Mouse (Mus musculus) midbrain, embryonic 13.5 days (tissue): ENCODE measurements around the gene Pdx1. TPM values are rescaled to one million over a fixed set of nuclear protein-coding genes. Genes with fewer than 3 reads are reported as not detected.

Experiments
- ATAC-seq: fragments of 200-750 bp; cut with Nextera tagmentation; 2 replicates; pipeline ENCODE4 v1.8.0; 2017; ENCODE audit warnings: mild to moderate bottlenecking, moderate TSS enrichment, moderate library complexity
- H3K27ac ChIP-seq: fragments of 300-500 bp; sonication (generic); 2 replicates; pipeline ENCODE4 v1.5.1; 2015; ENCODE audit warnings: inconsistent platforms, mild to moderate bottlenecking, moderate library complexity
- H3K27me3 ChIP-seq: fragments of 300-500 bp; sonication (generic); 2 replicates; pipeline ENCODE4 v1.6.1; 2015; ENCODE audit warnings: mild to moderate bottlenecking, inconsistent platforms
- H3K36me3 ChIP-seq: fragments of 300-500 bp; sonication (generic); 2 replicates; pipeline ENCODE4 v1.6.1; 2015; ENCODE audit warnings: mild to moderate bottlenecking, inconsistent platforms
- H3K4me1 ChIP-seq: fragments of 300-500 bp; sonication (generic); replicated peaks from 2 replicates; pipeline ENCODE4 v1.6.1; 2015; ENCODE audit warnings: inconsistent platforms
- H3K4me2 ChIP-seq: fragments of 300-500 bp; sonication (generic); replicated peaks from 2 replicates; pipeline ENCODE4 v1.6.1; 2015; ENCODE audit warnings: moderate library complexity, mild to moderate bottlenecking, inconsistent platforms
- H3K4me3 ChIP-seq: fragments of 300-500 bp; sonication (generic); replicated peaks from 2 replicates; pipeline ENCODE4 v1.5.1; 2015; ENCODE audit warnings: mild to moderate bottlenecking, inconsistent platforms
- H3K9ac ChIP-seq: fragments of 300-500 bp; sonication (generic); replicated peaks from 2 replicates; pipeline ENCODE4 v1.6.1; 2015; ENCODE audit warnings: mild to moderate bottlenecking, inconsistent platforms
- H3K9me3 ChIP-seq: fragments of 300-500 bp; sonication (generic); 2 replicates; pipeline ENCODE4 v1.6.1; 2016; ENCODE audit warnings: mild to moderate bottlenecking, inconsistent platforms
- WGBS: fragments of 180-500 bp; shearing (Covaris S2); methylation state at CpG from one replicate; pipeline ENCODE4 v1.1.7; 2015; 5-methylcytosine and 5-hydroxymethylcytosine counted together
- polyA plus RNA-seq: library from polyadenylated mRNA; unstranded; fragments of >200 nt; fragmentation: Nextera tagmentation; extraction: Ambion mirVana; gene quantifications from 2 replicates; pipeline ENCODE4 v1.2.1, GENCODE M21; 2015

Gene Pdx1
- polyA plus RNA-seq, 1 experiment from 2014 or later = not detected

DNA sequence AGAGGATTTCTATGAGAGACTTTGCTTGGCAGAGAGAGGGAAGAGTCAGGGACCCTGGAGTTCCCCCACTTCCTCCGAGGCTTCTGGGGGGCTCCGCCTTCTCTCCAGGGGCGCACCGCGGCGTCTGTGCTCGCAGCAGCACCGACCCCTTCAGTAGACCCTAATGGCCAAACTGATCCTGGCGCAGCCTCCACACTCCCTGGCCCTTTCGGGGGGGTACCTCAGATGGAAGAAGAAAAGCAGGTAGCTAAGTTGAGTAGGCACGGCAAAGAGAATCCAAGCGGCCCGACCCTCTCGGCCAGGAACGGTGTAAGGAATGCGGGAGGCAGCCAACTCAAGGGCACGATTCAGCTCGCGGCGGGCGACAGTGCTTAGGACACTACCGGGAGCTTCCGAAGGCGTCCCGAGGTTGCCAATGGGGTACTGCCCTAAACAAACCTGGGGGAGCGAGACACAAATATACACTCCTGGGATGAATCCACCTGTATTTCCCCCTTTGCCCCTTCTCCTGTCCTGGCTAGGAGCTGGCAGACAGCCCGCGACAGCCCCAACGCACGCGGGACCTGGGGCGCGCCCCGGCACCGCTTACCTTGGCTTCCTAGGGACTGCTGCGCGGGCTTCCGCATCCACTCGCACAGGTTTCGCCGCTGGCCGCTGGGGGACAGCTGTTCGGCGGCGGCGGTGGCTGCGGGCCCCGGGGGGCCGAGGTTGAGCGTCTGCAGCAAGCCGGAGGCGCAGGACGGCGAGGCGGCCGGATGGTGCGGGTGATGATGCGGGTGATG lies 36.3 kb downstream of the Pdx1 start:
- peaks cover 100% of the 10 kb centered on the region for H3K27me3 ChIP-seq
- H3K9ac ChIP-seq = no peak overlapping the region
- H3K4me3 ChIP-seq = peak overlapping the region; percentile 8; the same call in 1 of the 2 replicates
- under 1% methylated on average over 58 of the region's 58 CpGs for WGBS
- no peak overlapping the region for H3K4me2 ChIP-seq
- no peak for ATAC-seq
- H3K36me3 ChIP-seq = no peaks in the 10 kb centered on the region
- peaks cover 22% of the 10 kb centered on the region for H3K4me1 ChIP-seq
- H3K27ac ChIP-seq = no peak overlapping the region
- no peaks in the 10 kb centered on the region for H3K9me3 ChIP-seq

DNA sequence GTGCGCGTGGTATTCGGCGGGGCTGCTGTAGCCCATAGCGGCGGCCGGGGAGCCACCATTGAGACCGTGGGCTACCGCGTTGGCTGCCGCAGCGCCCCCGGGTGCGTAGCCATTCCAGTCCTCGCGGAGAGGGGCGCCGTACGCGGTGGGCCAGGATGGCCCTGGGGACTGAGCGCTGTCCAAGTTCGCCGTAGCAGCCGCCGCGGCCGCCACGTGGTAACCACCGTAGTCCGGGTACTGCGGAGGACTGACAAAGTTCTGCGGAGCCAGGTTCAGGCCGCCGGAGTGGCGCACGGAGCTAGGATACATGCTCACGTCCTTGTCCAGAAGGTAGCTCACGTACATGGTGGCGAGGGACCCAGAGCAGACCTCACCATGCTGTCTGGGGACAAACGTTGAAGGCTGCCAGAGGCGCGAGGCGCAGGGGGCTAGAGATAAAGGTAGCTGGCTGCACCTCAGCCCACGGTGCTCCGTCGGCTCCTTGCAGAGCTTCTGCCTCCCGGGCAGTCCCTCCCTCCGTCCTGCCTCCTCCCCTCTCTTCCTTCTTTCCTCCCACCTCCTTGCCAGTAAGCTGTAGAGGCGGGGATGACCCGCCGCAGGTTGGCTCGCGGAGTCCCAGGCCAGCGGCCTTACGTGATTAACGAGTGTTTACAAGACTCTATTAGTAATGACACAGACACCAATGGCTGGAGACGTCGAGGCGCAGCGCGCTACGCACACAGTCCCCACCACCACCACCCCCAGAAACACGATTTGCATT lies 37.1 kb downstream of the Pdx1 start, which contains the start of gene Cdx2:
TSS of gene Cdx2 (minus strand) at position 633 of the 760 bp plus-strand sequence.
- Histone ChIP-seq H3K27me3 (peaks cover 100% of the 10 kb centered on the region), H3K36me3 (no peaks in the 10 kb centered on the region), H3K4me3 (peak within 1 kb of the TSS; percentile 8; the same call in 1 of the 2 replicates), H3K9ac (no peak within 1 kb of the TSS), H3K4me1 (peaks cover 20% of the 10 kb centered on the region), H3K9me3 (no peaks in the 10 kb centered on the region), H3K27ac (no peak within 1 kb of the TSS), H3K4me2 (no peak within 1 kb of the TSS)
- under 1% methylated on average over 62 of the region's 63 CpGs for WGBS
- peak; percentile 43; the same call in 1 of the 2 replicates for ATAC-seq

DNA sequence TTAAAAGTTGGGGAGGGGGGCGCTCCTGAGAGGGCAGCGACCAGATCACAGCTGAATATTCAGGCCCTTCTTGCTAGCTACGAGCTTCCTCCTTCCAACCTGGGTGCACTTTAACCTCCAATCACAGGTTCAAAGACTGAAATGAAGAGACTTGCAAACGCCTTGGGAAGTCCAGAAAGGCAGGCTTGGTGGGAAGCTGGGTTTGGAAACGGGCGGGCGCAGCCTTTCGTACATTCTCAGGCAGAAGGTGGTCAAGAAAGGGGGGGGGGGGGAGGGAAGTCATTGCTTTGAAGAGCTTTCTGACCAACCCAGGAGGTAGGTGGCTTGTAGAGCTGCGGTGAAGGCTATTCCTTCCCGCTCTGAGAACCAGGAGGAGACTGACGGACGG lies 37.6 kb downstream of the Pdx1 start:
- H3K27me3 ChIP-seq = peaks cover 100% of the 10 kb centered on the region
- H3K9me3 ChIP-seq = no peaks in the 10 kb centered on the region
- no peaks in the 10 kb centered on the region for H3K36me3 ChIP-seq
- WGBS = 1% methylated on average over 12 of the region's 12 CpGs
- H3K4me3 ChIP-seq = no peak overlapping the region
- no peak overlapping the region for H3K9ac ChIP-seq
- ATAC-seq = no peak
- H3K4me1 ChIP-seq = peaks cover 20% of the 10 kb centered on the region
- no peak overlapping the region for H3K4me2 ChIP-seq
- no peak overlapping the region for H3K27ac ChIP-seq

DNA sequence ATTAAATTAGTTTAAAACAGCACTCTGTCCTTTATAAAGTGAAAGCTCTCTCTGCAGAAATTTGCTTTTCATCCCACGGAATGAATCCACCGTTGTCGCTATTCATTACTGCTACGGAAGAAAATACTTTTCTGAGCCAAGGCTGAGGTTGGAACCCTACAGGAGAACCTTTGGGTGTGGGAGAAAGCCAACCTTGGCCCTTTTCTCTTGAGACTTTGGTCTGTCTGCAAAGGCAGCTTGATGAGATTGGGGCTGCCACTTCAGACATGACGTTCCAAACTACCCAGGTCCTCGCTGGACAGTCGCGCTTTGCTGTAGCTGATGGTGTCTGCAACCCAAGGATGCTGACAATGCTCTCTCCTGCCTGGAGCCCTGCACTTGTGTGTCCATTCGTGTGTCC lies 38.7 kb downstream of the Pdx1 start:
- Histone ChIP-seq H3K36me3 (no peaks in the 10 kb centered on the region), H3K27me3 (peaks cover 100% of the 10 kb centered on the region), H3K4me1 (peaks cover 20% of the 10 kb centered on the region), H3K4me2 (no peak overlapping the region), H3K27ac (no peak overlapping the region), H3K9me3 (no peaks in the 10 kb centered on the region), H3K4me3 (no peak overlapping the region), H3K9ac (no peak overlapping the region)
- ATAC-seq = no peak
- WGBS = 4% methylated on average over 9 of the region's 9 CpGs

DNA sequence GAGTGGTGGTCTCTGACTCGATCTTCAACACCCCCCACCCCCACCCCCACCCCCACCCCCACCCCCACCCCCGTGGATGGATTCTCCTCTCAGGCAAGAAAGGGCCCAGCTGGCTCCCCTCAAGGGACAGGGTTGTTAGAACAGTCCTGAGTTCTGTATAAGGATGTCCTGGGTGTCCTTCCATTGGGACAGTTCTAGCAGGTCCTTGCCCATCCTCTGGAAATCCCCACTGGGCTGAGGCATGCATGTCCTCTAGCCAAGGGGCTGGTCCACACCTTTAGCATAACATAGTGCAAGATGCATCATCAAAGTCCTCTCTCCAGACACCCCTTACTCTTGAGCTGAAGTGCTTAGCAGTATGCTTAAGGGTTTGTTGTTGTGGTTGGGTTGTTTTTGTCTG lies 40.0 kb downstream of the Pdx1 start:
- Histone ChIP-seq H3K27me3 (peaks cover 100% of the 10 kb centered on the region), H3K9me3 (no peaks in the 10 kb centered on the region), H3K4me3 (no peak overlapping the region), H3K4me1 (peaks cover 12% of the 10 kb centered on the region), H3K4me2 (no peak overlapping the region), H3K9ac (no peak overlapping the region), H3K27ac (no peak overlapping the region), H3K36me3 (no peaks in the 10 kb centered on the region)
- ATAC-seq = no peak
- WGBS = 0% methylated on average over 1 of the region's 2 CpGs

DNA sequence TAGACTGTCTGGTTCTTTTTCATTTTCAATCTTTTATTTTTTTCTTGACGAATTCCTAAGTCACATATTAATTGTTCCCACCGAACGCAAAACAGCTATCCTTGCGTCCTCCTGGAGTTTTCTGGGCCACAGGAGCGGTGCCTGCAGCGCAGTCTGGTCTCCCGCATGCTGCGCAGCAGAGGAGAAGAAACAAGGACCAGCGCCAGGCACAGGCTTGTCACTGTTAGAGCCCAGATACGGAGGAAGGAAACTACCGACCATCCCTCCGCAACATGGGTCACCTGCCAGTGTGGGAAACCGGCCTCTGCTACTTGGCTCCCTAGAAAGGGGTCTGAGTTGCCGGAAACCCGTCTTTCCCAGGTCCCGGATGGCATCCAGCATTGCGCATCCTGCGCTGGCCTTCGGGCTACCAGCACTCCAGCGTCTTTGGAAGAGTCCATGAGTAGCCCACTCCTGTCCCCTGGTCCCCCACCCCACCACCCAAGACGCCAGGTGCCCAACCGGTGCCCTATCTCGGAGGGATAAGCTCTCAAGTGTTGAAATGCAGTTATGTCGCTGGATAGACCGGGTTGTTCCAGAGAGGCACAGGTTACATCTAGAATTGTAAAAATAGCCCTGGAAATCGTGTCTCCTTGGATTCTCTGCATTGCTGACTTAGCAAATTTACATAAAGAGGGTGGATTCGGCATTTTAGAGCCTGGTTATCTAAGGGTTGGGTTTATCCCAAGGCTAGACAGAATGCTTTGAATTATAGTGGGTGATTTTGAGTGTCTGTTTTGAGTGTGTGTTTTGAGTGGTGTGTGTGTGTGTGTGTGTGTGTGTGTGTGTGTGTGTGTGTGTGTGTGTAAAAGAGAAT lies 43.3 kb downstream of the Pdx1 start:
- ATAC-seq = no peak
- Histone ChIP-seq H3K9ac (no peak overlapping the region), H3K4me3 (no peak overlapping the region), H3K36me3 (no peaks in the 10 kb centered on the region), H3K4me1 (peaks cover 7% of the 10 kb centered on the region; the same call in 1 of the 2 replicates), H3K9me3 (no peaks in the 10 kb centered on the region), H3K27me3 (peaks cover 100% of the 10 kb centered on the region), H3K4me2 (no peak overlapping the region), H3K27ac (no peak overlapping the region)
- WGBS = under 1% methylated on average over 27 of the region's 27 CpGs

DNA sequence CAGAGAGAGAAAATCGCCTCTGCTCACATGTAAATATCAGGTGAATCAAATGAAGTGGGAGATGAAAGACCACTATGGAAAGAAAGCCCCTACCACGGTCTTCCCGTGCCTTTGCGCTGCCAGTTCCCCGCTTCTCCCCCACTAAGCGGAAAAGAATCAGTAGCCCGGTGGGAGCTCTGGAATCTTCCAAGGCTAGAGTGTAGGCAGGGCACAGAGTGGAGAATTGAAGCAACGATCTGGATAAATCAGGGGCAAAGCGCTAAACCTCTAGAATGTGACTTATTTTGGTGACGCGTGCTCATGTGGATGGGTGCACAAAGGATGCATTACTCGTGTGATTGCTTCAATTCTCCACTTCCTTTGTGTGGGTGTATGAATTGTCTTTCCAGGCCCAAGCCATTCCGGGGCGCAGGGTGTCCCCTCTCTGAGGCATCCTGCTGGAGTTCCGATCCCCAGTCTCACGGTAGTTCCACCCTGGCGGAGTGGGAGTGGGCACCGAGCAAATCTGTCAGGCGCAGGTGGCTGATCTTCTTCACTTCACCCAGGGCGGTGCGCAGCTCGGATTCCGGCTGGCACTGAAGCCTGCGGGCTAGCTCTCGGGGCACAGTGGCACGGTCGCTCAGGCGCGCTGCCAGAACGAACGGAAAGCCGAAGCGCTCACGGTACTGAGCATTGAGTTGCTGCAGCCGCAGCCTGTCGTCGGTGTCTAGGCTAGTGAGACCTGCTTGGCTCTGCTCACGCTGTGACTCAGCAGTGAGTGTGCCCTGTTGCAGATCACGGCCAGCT lies 45.1 kb downstream of the Pdx1 start:
- Histone ChIP-seq H3K4me1 (peaks cover 7% of the 10 kb centered on the region; the same call in 1 of the 2 replicates), H3K9ac (no peak overlapping the region), H3K9me3 (no peaks in the 10 kb centered on the region), H3K4me2 (no peak overlapping the region), H3K27me3 (peaks cover 98% of the 10 kb centered on the region), H3K27ac (no peak overlapping the region), H3K36me3 (no peaks in the 10 kb centered on the region), H3K4me3 (no peak overlapping the region)
- WGBS = under 1% methylated on average over 39 of the region's 39 CpGs
- no peak for ATAC-seq

DNA sequence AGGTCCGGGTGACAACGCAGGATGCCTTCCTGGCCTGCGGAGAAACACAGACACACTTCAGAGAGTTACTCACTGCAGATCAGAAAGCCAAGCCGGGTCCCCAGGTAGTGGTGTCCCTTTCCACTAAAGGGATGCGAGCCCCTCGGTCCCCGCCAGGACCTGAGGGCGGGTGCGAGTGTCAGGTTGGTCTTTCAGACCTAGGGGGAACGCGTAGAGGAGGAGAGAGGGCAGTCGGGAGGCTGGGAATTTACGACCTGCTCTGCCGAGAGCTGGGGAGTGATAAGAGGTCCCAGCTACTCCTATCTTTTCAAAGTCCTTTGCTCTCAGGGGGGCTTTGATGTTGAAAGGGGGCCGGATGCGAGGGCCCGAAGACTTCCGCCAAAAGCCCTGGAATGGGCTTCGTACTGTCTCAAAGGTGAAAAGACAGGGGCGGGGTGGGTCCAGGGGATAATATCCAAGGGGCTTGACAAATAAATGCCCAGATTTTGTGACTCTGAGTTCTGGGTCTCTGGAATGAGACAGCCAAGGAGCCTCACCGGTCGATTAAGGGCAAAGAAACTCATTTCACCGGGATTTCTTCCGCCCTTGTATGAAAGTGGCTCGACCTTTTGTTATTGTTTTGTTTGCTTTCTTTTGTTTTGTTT lies 45.8 kb downstream of the Pdx1 start:
- H3K27ac ChIP-seq = no peak overlapping the region
- ATAC-seq = no peak
- H3K27me3 ChIP-seq = peaks cover 98% of the 10 kb centered on the region

DNA sequence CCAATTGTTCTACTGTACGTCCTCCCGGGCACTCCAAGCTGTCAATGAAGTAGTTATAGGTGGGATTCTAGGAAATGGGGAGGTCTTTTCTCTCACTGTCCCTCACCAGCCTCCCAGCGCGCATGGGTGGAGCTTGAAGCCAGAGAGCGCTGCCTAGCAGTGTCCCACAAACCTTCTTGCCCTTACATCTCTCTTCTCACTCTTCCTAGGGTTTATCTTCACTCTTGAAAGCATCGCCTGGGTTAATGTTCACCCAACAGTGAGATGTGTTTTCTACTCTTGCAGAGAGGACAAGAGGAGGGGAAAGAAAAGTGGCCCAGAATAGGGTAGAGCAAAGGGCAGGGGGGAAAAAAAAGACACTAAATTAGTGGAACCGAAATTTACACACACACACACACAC lies 47.6 kb downstream of the Pdx1 start:
- Histone ChIP-seq H3K36me3 (no peaks in the 10 kb centered on the region), H3K4me1 (peaks cover 7% of the 10 kb centered on the region; the same call in 1 of the 2 replicates), H3K9ac (no peak overlapping the region), H3K9me3 (no peaks in the 10 kb centered on the region), H3K27ac (no peak overlapping the region), H3K4me2 (no peak overlapping the region), H3K27me3 (peaks cover 97% of the 10 kb centered on the region), H3K4me3 (no peak overlapping the region)
- ATAC-seq = no peak
- 7% methylated on average over 7 of the region's 7 CpGs for WGBS

More for the DNA sequence above, 45.8 kb downstream of the Pdx1 start:
- Histone ChIP-seq H3K9ac (no peak overlapping the region), H3K9me3 (no peaks in the 10 kb centered on the region), H3K4me3 (no peak overlapping the region), H3K36me3 (no peaks in the 10 kb centered on the region), H3K4me2 (no peak overlapping the region), H3K4me1 (peaks cover 7% of the 10 kb centered on the region; the same call in 1 of the 2 replicates)
- under 1% methylated on average over 25 of the region's 25 CpGs for WGBS

DNA sequence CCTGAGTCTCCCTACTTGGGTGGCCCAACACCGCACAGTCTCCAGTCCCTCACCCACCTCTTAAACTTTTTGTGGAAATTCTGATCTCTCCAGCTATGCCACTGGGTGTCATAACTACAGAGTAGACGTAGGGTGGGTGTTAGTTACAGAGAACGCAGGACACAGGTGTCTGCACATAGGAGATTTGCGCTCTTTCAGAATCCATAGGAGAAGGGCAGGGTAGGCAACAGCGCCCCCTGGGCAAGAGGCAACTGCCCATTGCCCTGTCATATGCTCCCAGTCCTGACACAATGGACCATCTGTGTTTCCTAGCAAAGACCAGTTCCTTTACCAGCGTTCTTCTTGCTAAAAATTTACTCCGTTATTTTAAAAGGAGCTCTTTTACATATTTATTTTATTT lies 48.2 kb downstream of the Pdx1 start:
- ATAC-seq = no peak
- no peaks in the 10 kb centered on the region for H3K9me3 ChIP-seq
- no peak overlapping the region for H3K4me3 ChIP-seq
- H3K4me1 ChIP-seq = peaks cover 7% of the 10 kb centered on the region; the same call in 1 of the 2 replicates
- no peak overlapping the region for H3K4me2 ChIP-seq
- 17% methylated on average over 7 of the region's 7 CpGs for WGBS
- H3K9ac ChIP-seq = no peak overlapping the region
- no peaks in the 10 kb centered on the region for H3K36me3 ChIP-seq
- H3K27ac ChIP-seq = no peak overlapping the region
- peaks cover 97% of the 10 kb centered on the region for H3K27me3 ChIP-seq

DNA sequence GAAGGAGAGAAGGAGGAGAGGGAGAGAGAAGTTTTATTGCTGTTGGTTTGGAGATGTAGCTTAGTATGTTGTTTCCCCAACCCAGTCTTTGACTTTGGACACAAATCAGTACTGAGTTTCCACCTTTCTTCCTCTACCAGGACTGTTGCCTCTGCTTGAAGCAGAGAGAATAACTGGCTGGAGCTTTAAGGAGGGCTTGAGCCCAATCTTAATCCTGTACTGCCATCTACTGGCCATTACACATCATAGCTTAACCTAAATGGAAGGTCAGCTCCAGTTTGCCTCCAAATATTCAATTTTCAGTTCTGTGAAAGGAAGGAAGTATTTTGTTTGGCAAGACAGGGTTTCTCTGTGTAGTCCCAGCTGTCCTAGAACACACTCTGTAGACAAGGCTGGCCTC lies 49.9 kb downstream of the Pdx1 start:
- Histone ChIP-seq H3K4me2 (no peak overlapping the region), H3K27ac (no peak overlapping the region), H3K36me3 (no peaks in the 10 kb centered on the region), H3K4me1 (peaks cover 7% of the 10 kb centered on the region; the same call in 1 of the 2 replicates), H3K9ac (no peak overlapping the region), H3K27me3 (peaks cover 83% of the 10 kb centered on the region), H3K4me3 (no peak overlapping the region), H3K9me3 (no peaks in the 10 kb centered on the region)
- ATAC-seq = peak; percentile 67
